Mouse (Mus musculus) midbrain, embryonic 11.5 days (tissue): ENCODE data around the gene Hoxb3. TPM values are rescaled to one million over a fixed set of nuclear protein-coding genes. Genes with fewer than 3 reads are reported as not detected.

Experiments used
- ATAC-seq: fragments of 200-750 bp; cut with Nextera tagmentation; 2 replicates; pipeline ENCODE4 v1.8.0; 2017; ENCODE audit warnings: moderate TSS enrichment, moderate library complexity; ENCODE audit not compliant: low FRiP score
- DNase-seq: peaks from one replicate; pipeline ENCODE4 v3.0.0; 2015; ENCODE audit warnings: low spot score; ENCODE audit errors: missing footprints
- H3K27ac ChIP-seq: fragments of 300-500 bp; sonication (generic); 2 replicates; pipeline ENCODE4 v1.5.1; 2014; ENCODE audit warnings: low read depth, low read length
- H3K27me3 ChIP-seq: fragments of 300-500 bp; sonication (generic); 2 replicates; pipeline ENCODE4 v1.6.1; 2014; ENCODE audit warnings: mild to moderate bottlenecking, low read length, moderate library complexity, mixed read lengths; ENCODE audit not compliant: control insufficient read depth, insufficient read depth
- H3K36me3 ChIP-seq: fragments of 300-500 bp; sonication (generic); 2 replicates; pipeline ENCODE4 v1.6.1; 2014; ENCODE audit warnings: mild to moderate bottlenecking, low read length, moderate library complexity, mixed read lengths; ENCODE audit not compliant: control insufficient read depth, insufficient read depth
- H3K4me1 ChIP-seq: fragments of 300-500 bp; sonication (generic); 2 replicates; pipeline ENCODE4 v1.6.1; 2014; ENCODE audit warnings: low read length; ENCODE audit not compliant: control insufficient read depth, insufficient read depth
- H3K4me2 ChIP-seq: fragments of 300-500 bp; sonication (generic); 2 replicates; pipeline ENCODE4 v1.6.1; 2014; ENCODE audit warnings: mild to moderate bottlenecking, moderate library complexity
- H3K4me3 ChIP-seq: fragments of 300-500 bp; sonication (generic); 2 replicates; pipeline ENCODE4 v1.5.1; 2014; ENCODE audit warnings: low read depth, low read length
- H3K9ac ChIP-seq: fragments of 300-500 bp; sonication (generic); 2 replicates; pipeline ENCODE4 v1.6.1; 2014; ENCODE audit warnings: low read length
- H3K9me3 ChIP-seq: fragments of 300-500 bp; sonication (generic); 2 replicates; pipeline ENCODE4 v1.6.1; 2016; ENCODE audit warnings: low read length; ENCODE audit not compliant: control insufficient read depth
- WGBS: fragments of 180-500 bp; shearing (Covaris S2); extraction: QIAGEN DNeasy Blood & Tissue Kit; methylation state at CpG from one replicate; pipeline ENCODE4 v1.1.7; 2014; 5-methylcytosine and 5-hydroxymethylcytosine counted together
- polyA plus RNA-seq: library from polyadenylated mRNA; unstranded; fragments of >200 nt; fragmentation: Nextera tagmentation; extraction: Ambion mirVana; gene quantifications from 2 replicates; pipeline ENCODE4 v1.2.1, GENCODE M21; 2014

Gene Hoxb3
- polyA plus RNA-seq, 1 experiment from 2014 or later: not detected

- Histone ChIP-seq H3K27ac (no peak overlapping the region), H3K9ac (no peak overlapping the region), H3K4me1 (no peaks in the 10 kb centered on the region), H3K4me2 (no peak overlapping the region), H3K9me3 (no peaks in the 10 kb centered on the region), H3K27me3 (peaks cover 98% of the 10 kb centered on the region), H3K36me3 (no peaks in the 10 kb centered on the region), H3K4me3 (no peak overlapping the region)
- peak; percentile 95 for DNase-seq
- no peak for ATAC-seq
- WGBS: under 1% methylated on average over 32 of the region's 32 CpGs
Measured at GRCm38 (mm10) chr11:96294245-96295091, 28.7 kb upstream of the Hoxb3 start.

GRCm38 (mm10) chr11:96295092-96295835, 27.9 kb upstream of the Hoxb3 start:
- H3K4me1 ChIP-seq: no peaks in the 10 kb centered on the region
- H3K9ac ChIP-seq: no peak overlapping the region
- under 1% methylated on average over 29 of the region's 30 CpGs for WGBS
- ATAC-seq: no peak
- H3K27ac ChIP-seq: no peak overlapping the region
- H3K9me3 ChIP-seq: no peaks in the 10 kb centered on the region
- H3K4me3 ChIP-seq: no peak overlapping the region
- H3K36me3 ChIP-seq: no peaks in the 10 kb centered on the region
- peaks cover 98% of the 10 kb centered on the region for H3K27me3 ChIP-seq
- DNase-seq: no peak
- H3K4me2 ChIP-seq: no peak overlapping the region

GRCm38 (mm10) chr11:96296997-96297396, 26.1 kb upstream of the Hoxb3 start:
- H3K27ac ChIP-seq: no peak overlapping the region
- H3K4me3 ChIP-seq: no peak overlapping the region
- WGBS: 0% methylated on average over 2 of the region's 2 CpGs
- no peak for ATAC-seq
- H3K9me3 ChIP-seq: no peaks in the 10 kb centered on the region
- H3K36me3 ChIP-seq: no peaks in the 10 kb centered on the region
- peaks cover 100% of the 10 kb centered on the region for H3K27me3 ChIP-seq
- H3K4me2 ChIP-seq: no peak overlapping the region
- no peak overlapping the region for H3K9ac ChIP-seq
- no peak for DNase-seq
- no peaks in the 10 kb centered on the region for H3K4me1 ChIP-seq

- Histone ChIP-seq H3K4me2 (no peak overlapping the region), H3K4me1 (no peaks in the 10 kb centered on the region), H3K27ac (no peak overlapping the region), H3K9me3 (no peaks in the 10 kb centered on the region), H3K27me3 (peaks cover 100% of the 10 kb centered on the region), H3K36me3 (no peaks in the 10 kb centered on the region), H3K9ac (no peak overlapping the region), H3K4me3 (no peak overlapping the region)
- ATAC-seq: no peak
- DNase-seq: peak; percentile 92
- 4% methylated on average over 3 of the region's 3 CpGs for WGBS
Measured at GRCm38 (mm10) chr11:96297428-96297827, 25.7 kb upstream of the Hoxb3 start.

GRCm38 (mm10) chr11:96297968-96298635, 25.0 kb upstream of the Hoxb3 start:
- Histone ChIP-seq H3K4me3 (no peak overlapping the region), H3K4me2 (no peak overlapping the region), H3K4me1 (no peaks in the 10 kb centered on the region), H3K36me3 (no peaks in the 10 kb centered on the region), H3K27me3 (peaks cover 100% of the 10 kb centered on the region), H3K9me3 (no peaks in the 10 kb centered on the region), H3K9ac (no peak overlapping the region), H3K27ac (no peak overlapping the region)
- WGBS: 3% methylated on average over 11 of the region's 11 CpGs
- DNase-seq (peak; percentile 93), ATAC-seq (no peak)

GRCm38 (mm10) chr11:96298895-96299667, 24.0 kb upstream of the Hoxb3 start:
- H3K36me3 ChIP-seq: no peaks in the 10 kb centered on the region
- WGBS: under 1% methylated on average over 66 of the region's 66 CpGs
- DNase-seq: peak; percentile 95
- H3K9me3 ChIP-seq: no peaks in the 10 kb centered on the region
- no peak overlapping the region for H3K4me2 ChIP-seq
- no peak for ATAC-seq
- H3K27ac ChIP-seq: no peak overlapping the region
- no peaks in the 10 kb centered on the region for H3K4me1 ChIP-seq
- H3K9ac ChIP-seq: no peak overlapping the region
- H3K4me3 ChIP-seq: no peak overlapping the region
- H3K27me3 ChIP-seq: peaks cover 100% of the 10 kb centered on the region

GRCm38 (mm10) chr11:96299781-96300180, 23.3 kb upstream of the Hoxb3 start:
- Histone ChIP-seq H3K4me1 (no peaks in the 10 kb centered on the region), H3K9ac (no peak overlapping the region), H3K4me3 (no peak overlapping the region), H3K27ac (no peak overlapping the region), H3K27me3 (peaks cover 100% of the 10 kb centered on the region), H3K9me3 (no peaks in the 10 kb centered on the region), H3K4me2 (no peak overlapping the region), H3K36me3 (no peaks in the 10 kb centered on the region)
- ATAC-seq: no peak
- under 1% methylated on average over 9 of the region's 9 CpGs for WGBS
- no peak for DNase-seq

- H3K4me2 ChIP-seq: no peak overlapping the region
- DNase-seq (peak; percentile 94), ATAC-seq (no peak)
- H3K4me1 ChIP-seq: no peaks in the 10 kb centered on the region
- H3K9me3 ChIP-seq: no peaks in the 10 kb centered on the region
- WGBS: 2% methylated on average over 35 of the region's 35 CpGs
- H3K4me3 ChIP-seq: no peak overlapping the region
- H3K27me3 ChIP-seq: peaks cover 100% of the 10 kb centered on the region
- no peaks in the 10 kb centered on the region for H3K36me3 ChIP-seq
- no peak overlapping the region for H3K9ac ChIP-seq
- H3K27ac ChIP-seq: no peak overlapping the region
Measured at GRCm38 (mm10) chr11:96300354-96301063, 22.6 kb upstream of the Hoxb3 start.
